Mouse (Mus musculus): ENCODE data around the gene Akap2.
A peak's percentile ranks its signal among the peaks of the same experiment; 100 is the strongest.

The Akap2 gene

GRCm38 (mm10) chr4:57798286-57799018 lies 81.0 kb downstream of the Akap2 start:
- DNase-seq, result no peak

- no peak for DNase-seq
Measured at GRCm38 (mm10) chr4:57799297-57799696, 81.8 kb downstream of the Akap2 start.

GRCm38 (mm10) chr4:57801239-57801638 lies 83.8 kb downstream of the Akap2 start:
- DNase-seq, result no peak

- DNase-seq, result no peak
Measured at GRCm38 (mm10) chr4:57801986-57802385, 84.5 kb downstream of the Akap2 start.

GRCm38 (mm10) chr4:57802411-57802810 lies 85.0 kb downstream of the Akap2 start:
- no peak for DNase-seq

GRCm38 (mm10) chr4:57804902-57805301 lies 87.4 kb downstream of the Akap2 start:
- DNase-seq, result no peak

- DNase-seq, result no peak
Measured at GRCm38 (mm10) chr4:57809449-57809848, 92.0 kb downstream of the Akap2 start.

GRCm38 (mm10) chr4:57812075-57812474 lies 94.6 kb downstream of the Akap2 start:
- no peak for DNase-seq

- peak; percentile 31 for DNase-seq
Measured at GRCm38 (mm10) chr4:57812916-57813575, 95.6 kb downstream of the Akap2 start.

GRCm38 (mm10) chr4:57813576-57813945 lies 96.1 kb downstream of the Akap2 start:
- DNase-seq, result no peak

GRCm38 (mm10) chr4:57815355-57815754 lies 97.9 kb downstream of the Akap2 start:
- no peak for DNase-seq

- no peak for DNase-seq
Measured at GRCm38 (mm10) chr4:57816146-57816545, 98.7 kb downstream of the Akap2 start.

GRCm38 (mm10) chr4:57820839-57821374 lies 103.5 kb downstream of the Akap2 start:
- no peak for DNase-seq

- DNase-seq, result no peak
Measured at GRCm38 (mm10) chr4:57821556-57822356, 104.3 kb downstream of the Akap2 start.

- DNase-seq, result no peak
Measured at GRCm38 (mm10) chr4:57822641-57823040, 105.2 kb downstream of the Akap2 start.

GRCm38 (mm10) chr4:57824626-57825240 lies 107.3 kb downstream of the Akap2 start:
- DNase-seq, result no peak

- no peak for DNase-seq
Measured at GRCm38 (mm10) chr4:57826272-57826671, 108.8 kb downstream of the Akap2 start.

GRCm38 (mm10) chr4:57829131-57829530 lies 111.7 kb downstream of the Akap2 start:
- DNase-seq, result no peak

GRCm38 (mm10) chr4:57829740-57830139 lies 112.3 kb downstream of the Akap2 start:
- no peak for DNase-seq

- no peak for DNase-seq
Measured at GRCm38 (mm10) chr4:57832318-57832717, 114.9 kb downstream of the Akap2 start.

GRCm38 (mm10) chr4:57833060-57833459 lies 115.6 kb downstream of the Akap2 start:
- DNase-seq, result no peak

GRCm38 (mm10) chr4:57834141-57834540 lies 116.7 kb downstream of the Akap2 start:
- no peak for DNase-seq

- no peak for DNase-seq
Measured at GRCm38 (mm10) chr4:57837089-57837488, 119.6 kb downstream of the Akap2 start.
